Mouse (Mus musculus) subcutaneous adipose tissue, adult 2 months (tissue): ENCODE data around the gene Med31. TPM values are rescaled to one million over a fixed set of nuclear protein-coding genes. Genes with fewer than 3 reads are reported as not detected.

Source experiments
- polyA plus RNA-seq: library from polyadenylated mRNA; depleted of rRNA; stranded (reverse); fragments of >200 nt; gene quantifications from 2 replicates; pipeline ENCODE4 v1.2.3, GENCODE M21; 2012; ENCODE audit warnings: low replicate concordance; rRNA removed

Med31 gene
- 6.8 and 7.0 TPM in 2 replicates for polyA plus RNA-seq

GRCm38 (mm10) chr11:72215410-72215797 lies at the start of gene Med31:
Gene Med31, minus strand, starts transcription at chr11:72215592.

GRCm38 (mm10) chr11:72207204-72207833 lies 8.1 kb downstream of the Med31 start, which contains the start of the genes 4933427D14Rik and Txndc17:
Gene 4933427D14Rik, minus strand, starts transcription at chr11:72207459.
Gene Txndc17, plus strand, starts transcription at chr11:72207547.

GRCm38 (mm10) chr11:72206341-72207203 lies 8.8 kb downstream of the Med31 start, which contains the start of gene Gm43951:
Gene Gm43951, minus strand, starts transcription at chr11:72206840.

Other genes starting within 250 kb of the Med31 start
- 0.10 and 0.27 TPM in 2 replicates for gene Aipl1, start 178.1 kb downstream of the Med31 start, polyA plus RNA-seq
- gene Pimreg, start 173.6 kb downstream of the Med31 start, polyA plus RNA-seq: 2.4 and 8.2 TPM in 2 replicates
- gene Pitpnm3, start 79.8 kb downstream of the Med31 start, polyA plus RNA-seq: 4.4 and 6.2 TPM in 2 replicates
- gene Gm43951, start 8.8 kb downstream of the Med31 start, polyA plus RNA-seq: 0.11 and 0.64 TPM in 2 replicates
- gene 4933427D14Rik, start 8.1 kb downstream of the Med31 start, polyA plus RNA-seq: 3.4 and 9.0 TPM in 2 replicates
- 71.2 and 100 TPM in 2 replicates for gene Txndc17, start 8.0 kb downstream of the Med31 start, polyA plus RNA-seq
- 0.40 and 3.7 TPM in 2 replicates for gene Slc13a5, start 51.6 kb upstream of the Med31 start, polyA plus RNA-seq
- 48.9 and 60.3 TPM in 2 replicates for gene Xaf1, start 86.0 kb upstream of the Med31 start, polyA plus RNA-seq
- gene Fbxo39, start 98.9 kb upstream of the Med31 start, polyA plus RNA-seq: 0.19 TPM in 1 of 2 replicates, not detected in the other
- gene Tekt1, start 146.8 kb upstream of the Med31 start, polyA plus RNA-seq: 0.33 and 2.2 TPM in 2 replicates
- 7.2 and 9.0 TPM in 2 replicates for gene Smtnl2, start 196.1 kb upstream of the Med31 start, polyA plus RNA-seq
- 2.2 and 2.5 TPM in 2 replicates for gene Ggt6, start 219.9 kb upstream of the Med31 start, polyA plus RNA-seq
- 34.2 and 87.7 TPM in 2 replicates for gene Mybbp1a, start 225.8 kb upstream of the Med31 start, polyA plus RNA-seq